Mouse (Mus musculus) fibroblast of lung, adult 2 months (primary cell): ENCODE data around the gene Ubiad1.

Source experiments
- DNase-seq: peaks from one replicate; pipeline ENCODE4 v3.0.0-alpha.2; 2011; ENCODE audit warnings: low read depth

The Ubiad1 gene

DNA sequence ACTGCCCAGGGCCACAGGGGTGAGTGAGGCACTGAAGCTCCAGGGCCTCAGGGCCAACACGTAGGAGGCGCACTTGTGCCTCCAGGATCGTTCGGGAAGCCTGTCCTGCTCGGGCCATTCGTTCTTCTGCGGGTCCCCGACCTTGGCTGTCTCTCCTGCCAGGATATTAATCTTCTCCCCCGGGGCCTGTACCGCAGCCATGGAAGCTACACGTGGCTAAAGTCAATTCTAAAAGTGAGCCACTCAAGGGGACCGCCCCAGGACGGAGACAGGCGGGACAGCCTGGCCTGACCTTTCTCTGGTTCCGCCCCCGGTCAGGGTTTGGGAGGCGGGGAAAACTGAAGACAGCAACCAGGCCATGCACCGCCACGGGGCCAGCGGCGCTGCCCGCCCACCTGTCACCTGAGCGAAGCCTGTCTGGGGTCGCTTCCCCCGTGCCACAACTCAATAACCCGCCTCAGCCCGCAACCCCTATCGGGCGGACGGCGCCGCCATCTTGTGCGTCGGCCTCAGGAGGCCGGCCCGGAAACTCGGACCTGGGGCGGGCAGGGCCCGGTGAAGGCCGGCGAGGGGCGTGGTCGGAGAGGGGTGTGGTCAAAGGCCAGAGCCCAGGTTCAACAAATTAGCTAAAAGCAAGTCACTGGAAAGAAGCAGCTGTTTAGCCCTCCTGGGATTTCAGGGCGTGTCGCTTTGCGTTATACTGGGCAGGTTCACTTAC is at the start of gene Ubiad1:
TSS of gene Ubiad1 (minus strand) at position 522 of the 718 bp plus-strand sequence.
- no peak for DNase-seq

DNA sequence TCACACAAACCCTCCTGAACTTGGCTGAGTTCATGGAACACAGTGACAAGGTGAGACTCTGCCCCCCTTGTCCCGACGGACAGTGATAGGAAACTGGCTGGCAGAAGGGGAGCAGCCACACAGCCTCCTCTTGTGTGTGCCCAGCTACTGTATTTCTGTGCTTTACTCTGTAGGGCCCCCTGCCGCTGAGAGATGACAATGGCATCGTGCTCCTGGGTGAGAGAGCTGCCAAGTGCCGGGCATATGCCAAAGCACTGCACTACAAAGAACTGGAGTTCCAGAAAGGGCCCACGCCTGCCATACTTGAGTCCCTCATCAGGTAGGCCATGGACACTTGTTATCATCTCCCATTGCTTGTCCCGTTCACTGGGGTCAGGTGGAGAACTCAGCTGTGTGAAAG is 46.9 kb upstream of the Ubiad1 start:
- no peak for DNase-seq

- no peak for DNase-seq
These were observed 45.9 kb upstream of the Ubiad1 start for GRCm38 (mm10) chr4:148490502-148490901.

- no peak for DNase-seq
These were observed 43.3 kb upstream of the Ubiad1 start for GRCm38 (mm10) chr4:148487841-148488240.

DNA sequence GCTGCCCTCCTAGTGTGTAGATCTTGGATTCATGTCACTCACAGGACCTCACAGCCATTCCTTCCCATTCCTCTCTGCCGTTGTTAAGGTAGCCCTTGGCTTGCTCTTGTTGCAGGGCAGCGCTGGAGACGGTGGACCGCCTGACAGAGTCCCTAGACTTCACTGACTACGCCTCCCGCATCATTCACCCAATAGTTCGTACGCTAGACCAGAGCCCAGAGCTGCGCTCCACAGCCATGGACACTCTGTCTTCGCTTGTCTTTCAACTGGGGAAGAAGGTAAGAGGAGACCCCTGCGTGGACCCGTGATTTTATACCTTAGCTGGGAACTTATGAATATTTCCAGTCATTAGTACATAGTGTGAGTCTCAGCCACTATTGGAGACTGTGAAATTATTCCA is 39.9 kb upstream of the Ubiad1 start:
- DNase-seq: no peak

- no peak for DNase-seq
These were observed 37.1 kb upstream of the Ubiad1 start for GRCm38 (mm10) chr4:148481557-148482168.

DNA sequence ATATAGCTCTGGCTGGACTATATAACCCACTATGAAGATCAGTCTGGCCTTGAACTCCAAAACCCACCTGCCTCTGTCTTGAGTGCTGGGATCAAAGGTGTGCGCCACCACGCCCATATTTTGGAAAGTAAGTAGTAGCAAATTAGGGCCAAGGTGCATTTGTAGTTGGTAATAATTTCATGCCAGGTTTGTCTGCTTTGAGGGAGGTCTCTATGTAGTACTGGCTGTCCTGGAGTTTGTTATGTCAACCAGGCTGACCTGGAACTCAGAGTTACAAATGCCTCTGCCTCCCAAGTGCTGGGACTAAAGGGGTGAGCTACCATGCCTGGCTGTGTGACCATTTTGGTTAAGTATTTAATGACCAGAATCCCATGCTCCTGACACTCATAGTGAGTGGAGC is 35.7 kb upstream of the Ubiad1 start:
- no peak for DNase-seq

- no peak for DNase-seq
These were observed 28.9 kb upstream of the Ubiad1 start for GRCm38 (mm10) chr4:148473496-148473895.

- no peak for DNase-seq
These were observed 28.0 kb upstream of the Ubiad1 start for GRCm38 (mm10) chr4:148472436-148473174.

GRCm38 (mm10) chr4:148471363-148471806 is 26.8 kb upstream of the Ubiad1 start:
- no peak for DNase-seq

- no peak for DNase-seq
These were observed 25.1 kb upstream of the Ubiad1 start for GRCm38 (mm10) chr4:148469487-148470252.

GRCm38 (mm10) chr4:148468396-148468795 is 23.8 kb upstream of the Ubiad1 start:
- no peak for DNase-seq

DNA sequence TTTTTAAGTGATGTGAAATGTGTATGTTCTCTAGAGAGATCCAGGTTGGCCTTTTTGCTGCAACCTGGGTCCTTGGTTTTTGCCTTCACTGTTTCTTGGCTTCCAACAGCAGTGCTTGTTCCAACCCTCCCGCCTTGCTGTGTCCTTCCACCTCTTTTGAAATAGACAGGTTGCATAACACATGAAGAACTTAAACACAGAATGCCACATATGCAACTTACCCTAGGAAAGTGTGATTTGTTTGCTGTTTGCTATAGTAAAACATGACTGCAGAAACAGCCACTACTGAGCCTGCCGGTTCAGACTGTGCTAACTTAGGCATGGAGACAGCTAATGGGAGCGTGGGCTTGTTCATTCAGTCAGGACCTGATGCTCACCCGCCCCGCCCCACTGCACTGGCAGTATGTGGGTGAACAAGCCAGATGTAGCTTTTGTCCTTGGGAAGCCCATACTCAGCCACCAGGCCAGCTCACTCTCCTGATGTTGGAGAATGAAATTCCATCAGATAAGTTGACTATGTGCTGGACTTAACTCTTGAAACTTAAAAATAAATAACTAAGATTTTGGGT is 22.0 kb upstream of the Ubiad1 start:
- DNase-seq: no peak

- DNase-seq: no peak
These were observed 20.3 kb upstream of the Ubiad1 start for GRCm38 (mm10) chr4:148464869-148465268.

DNA sequence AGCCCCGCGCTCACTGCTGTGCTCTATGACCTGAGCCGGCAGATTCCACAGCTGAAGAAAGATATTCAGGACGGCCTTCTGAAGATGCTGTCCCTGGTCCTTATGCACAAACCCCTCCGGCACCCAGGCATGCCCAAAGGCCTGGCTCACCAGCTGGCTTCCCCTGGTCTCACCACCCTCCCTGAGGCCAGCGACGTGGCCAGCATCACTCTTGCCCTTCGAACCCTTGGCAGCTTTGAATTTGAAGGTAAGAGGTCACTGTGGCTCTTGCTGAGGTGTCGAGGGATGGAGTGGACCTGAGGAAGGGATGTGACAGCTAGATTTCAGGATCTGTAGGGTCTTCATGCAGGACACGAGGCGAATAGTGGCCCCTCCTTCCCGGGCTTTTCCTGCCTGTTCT is 19.7 kb upstream of the Ubiad1 start:
- no peak for DNase-seq

DNA sequence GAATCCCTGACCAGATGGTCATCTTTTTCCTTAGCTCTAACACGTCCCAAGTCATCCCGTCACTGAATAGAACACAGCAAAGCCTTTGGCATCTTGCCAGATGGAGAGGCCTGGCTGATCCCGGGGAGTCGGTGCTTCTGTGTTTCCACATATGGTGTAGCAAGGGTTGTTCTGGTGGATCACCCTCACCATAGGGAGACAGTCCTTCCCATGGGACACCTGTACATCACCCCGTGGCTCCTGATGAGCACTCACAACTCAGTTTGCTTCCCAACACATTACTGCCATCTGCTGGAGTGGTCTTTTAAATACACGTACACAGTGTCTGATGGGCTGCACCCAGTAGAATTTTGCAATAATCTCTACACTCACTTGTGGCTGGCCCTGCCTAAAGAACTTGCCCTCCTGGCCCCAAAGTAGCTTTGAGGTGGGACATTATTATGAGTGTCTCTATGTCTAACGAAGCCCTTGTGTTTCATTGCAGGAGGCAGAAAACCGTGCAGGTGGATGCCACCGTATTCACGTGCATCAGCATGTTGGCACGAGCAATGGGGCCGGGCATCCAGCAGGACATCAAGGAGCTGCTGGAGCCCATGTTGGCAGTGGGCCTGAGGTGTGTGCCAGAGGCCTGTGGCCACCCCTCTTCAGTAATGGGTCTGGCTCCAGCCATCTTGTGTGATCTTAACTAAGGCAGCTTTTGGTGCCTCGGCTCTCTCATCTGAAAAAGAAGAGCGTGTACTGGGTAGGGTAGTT is 18.8 kb upstream of the Ubiad1 start:
- no peak for DNase-seq

- no peak for DNase-seq
These were observed 18.1 kb upstream of the Ubiad1 start for GRCm38 (mm10) chr4:148462717-148463116.

DNA sequence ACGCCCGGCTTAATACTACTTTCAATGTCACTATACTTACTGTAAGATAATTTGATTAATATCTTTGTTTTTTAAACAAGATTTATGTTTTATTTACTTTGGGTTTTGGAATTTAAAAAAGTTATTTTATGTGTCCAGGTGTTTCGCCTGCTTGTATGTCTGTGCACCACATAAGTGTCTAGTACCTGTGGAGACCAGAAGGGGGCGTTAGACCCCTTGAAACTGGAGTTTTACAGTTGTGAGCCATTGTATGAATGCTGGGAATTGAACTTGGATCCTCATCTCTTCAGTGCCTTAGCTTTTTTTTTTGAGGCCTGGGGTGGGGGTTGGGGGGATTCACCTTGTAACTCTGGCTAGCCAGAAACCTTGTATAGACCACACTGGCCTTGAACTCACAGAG is 17.2 kb upstream of the Ubiad1 start:
- DNase-seq: no peak

DNA sequence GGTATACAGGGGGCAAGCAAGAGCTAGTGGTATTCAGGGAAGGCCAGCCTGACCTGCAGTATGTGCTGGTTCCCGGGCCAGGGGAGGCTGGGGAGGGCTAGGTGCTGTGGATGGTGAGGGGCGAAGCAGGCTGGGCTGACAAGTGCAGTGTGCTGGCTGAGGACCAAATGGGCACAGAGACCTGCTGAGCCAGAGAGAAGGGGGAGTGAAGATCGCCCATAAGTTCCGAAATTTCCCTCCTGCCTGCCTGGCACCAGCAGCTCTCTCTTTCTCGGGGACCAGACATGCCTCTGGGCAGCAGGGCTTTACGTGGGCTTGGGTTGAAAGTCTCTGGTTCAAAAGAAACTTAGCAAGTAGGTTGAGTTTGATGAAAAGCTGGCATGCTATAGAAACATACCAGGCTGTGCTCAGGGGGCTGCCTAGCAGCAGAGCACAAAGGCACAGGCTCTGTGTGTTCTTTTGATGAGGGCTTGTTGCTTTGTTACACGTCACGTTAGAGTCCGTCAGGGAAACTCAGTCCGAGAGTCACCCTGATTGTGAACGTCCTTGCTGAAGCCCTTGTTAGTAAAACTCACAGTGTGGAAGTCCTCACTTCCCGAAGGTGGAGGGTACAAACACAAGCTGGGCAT is 16.2 kb upstream of the Ubiad1 start:
- no peak for DNase-seq

DNA sequence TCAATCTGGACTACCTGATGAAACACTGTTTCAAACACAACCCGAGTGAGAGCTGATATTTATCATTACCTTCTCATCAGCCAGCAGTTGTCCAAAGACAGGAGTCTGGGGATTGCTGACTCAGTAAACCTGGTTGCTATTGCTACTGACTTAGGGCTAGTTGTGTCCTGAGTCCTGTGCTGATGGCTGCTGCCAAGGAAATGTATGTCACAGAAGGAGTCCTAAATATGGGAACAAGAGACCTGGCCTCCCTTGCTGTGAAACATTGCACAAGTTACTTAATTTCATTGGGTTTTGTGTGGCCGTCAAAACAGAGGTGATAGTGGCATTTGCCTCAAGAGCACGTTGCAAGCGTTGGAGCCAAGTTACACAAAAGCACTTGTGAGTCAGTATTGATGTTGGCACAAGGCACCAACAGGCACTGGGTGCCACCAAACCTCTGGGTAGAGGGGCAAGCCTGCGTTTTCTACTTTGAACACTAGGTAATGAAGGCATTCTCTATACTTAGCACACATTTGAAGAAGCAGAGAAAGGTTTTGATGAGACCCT is 11.0 kb upstream of the Ubiad1 start:
- no peak for DNase-seq
